Mouse (Mus musculus): ENCODE measurements around the gene Plcb1.
"Not testable (repeated sequence)": the region's sequence is repeated elsewhere in the genome, so short reads cannot be mapped to it uniquely, and the experiment has no call there.

Plcb1 gene

GRCm38 (mm10) chr2:134966131-134966530 is 180.3 kb downstream of the Plcb1 start:
- no peak for DNase-seq (ENCODE audit: extremely low spot score, low spot score)

- no peak for DNase-seq (ENCODE audit: extremely low spot score, low spot score)
Observed at GRCm38 (mm10) chr2:134968380-134968779, 182.5 kb downstream of the Plcb1 start.

GRCm38 (mm10) chr2:134972376-134972775 is 186.5 kb downstream of the Plcb1 start:
- DNase-seq (ENCODE audit: extremely low spot score, low spot score) = no peak

GRCm38 (mm10) chr2:134974711-134975110 is 188.8 kb downstream of the Plcb1 start:
- DNase-seq (ENCODE audit: extremely low spot score, low spot score) = no peak

- DNase-seq (ENCODE audit: extremely low spot score, low spot score) = no peak
Observed at GRCm38 (mm10) chr2:134976796-134977330, 191.0 kb downstream of the Plcb1 start.

- no peak for DNase-seq (ENCODE audit: extremely low spot score, low spot score)
Observed at GRCm38 (mm10) chr2:134977641-134978040, 191.8 kb downstream of the Plcb1 start.

- DNase-seq (ENCODE audit: extremely low spot score, low spot score) = no peak
Observed at GRCm38 (mm10) chr2:134981394-134981793, 195.5 kb downstream of the Plcb1 start.

- DNase-seq (ENCODE audit: extremely low spot score, low spot score) = no peak
Observed at GRCm38 (mm10) chr2:134984884-134985283, 199.0 kb downstream of the Plcb1 start.

GRCm38 (mm10) chr2:134987978-134988377 is 202.1 kb downstream of the Plcb1 start:
- no peak for DNase-seq (ENCODE audit: extremely low spot score, low spot score)

- DNase-seq (ENCODE audit: extremely low spot score, low spot score) = no peak
Observed at GRCm38 (mm10) chr2:134989650-134990292, 203.9 kb downstream of the Plcb1 start.

GRCm38 (mm10) chr2:135007134-135007533 is 221.3 kb downstream of the Plcb1 start:
- DNase-seq (ENCODE audit: extremely low spot score, low spot score) = no peak

GRCm38 (mm10) chr2:135007885-135008284 is 222.0 kb downstream of the Plcb1 start:
- not testable (repeated sequence) for DNase-seq (ENCODE audit: extremely low spot score, low spot score)

- no peak for DNase-seq (ENCODE audit: extremely low spot score, low spot score)
Observed at GRCm38 (mm10) chr2:135010371-135010770, 224.5 kb downstream of the Plcb1 start.

- no peak for DNase-seq (ENCODE audit: extremely low spot score, low spot score)
Observed at GRCm38 (mm10) chr2:135015501-135015900, 229.6 kb downstream of the Plcb1 start.

GRCm38 (mm10) chr2:135018275-135018674 is 232.4 kb downstream of the Plcb1 start:
- no peak for DNase-seq (ENCODE audit: extremely low spot score, low spot score)

- DNase-seq (ENCODE audit: extremely low spot score, low spot score) = no peak
Observed at GRCm38 (mm10) chr2:135018708-135019107, 232.8 kb downstream of the Plcb1 start.

GRCm38 (mm10) chr2:135019588-135019987 is 233.7 kb downstream of the Plcb1 start:
- no peak for DNase-seq (ENCODE audit: extremely low spot score, low spot score)

GRCm38 (mm10) chr2:135029288-135029687 is 243.4 kb downstream of the Plcb1 start:
- no peak for DNase-seq (ENCODE audit: extremely low spot score, low spot score)

- peak; percentile 16 for DNase-seq (ENCODE audit: extremely low spot score, low spot score)
Observed at GRCm38 (mm10) chr2:135029700-135030099, 243.8 kb downstream of the Plcb1 start.

- no peak for DNase-seq (ENCODE audit: extremely low spot score, low spot score)
Observed at GRCm38 (mm10) chr2:135035640-135036260, 249.9 kb downstream of the Plcb1 start.

GRCm38 (mm10) chr2:135048791-135049190 is 262.9 kb downstream of the Plcb1 start:
- no peak for DNase-seq (ENCODE audit: extremely low spot score, low spot score)

GRCm38 (mm10) chr2:135049283-135049682 is 263.4 kb downstream of the Plcb1 start:
- DNase-seq (ENCODE audit: extremely low spot score, low spot score) = no peak

Data from neural tube, embryonic 10.5 days (tissue).